ENCODE assay signal across 8 mouse cellular contexts in the genomic region with DNA sequence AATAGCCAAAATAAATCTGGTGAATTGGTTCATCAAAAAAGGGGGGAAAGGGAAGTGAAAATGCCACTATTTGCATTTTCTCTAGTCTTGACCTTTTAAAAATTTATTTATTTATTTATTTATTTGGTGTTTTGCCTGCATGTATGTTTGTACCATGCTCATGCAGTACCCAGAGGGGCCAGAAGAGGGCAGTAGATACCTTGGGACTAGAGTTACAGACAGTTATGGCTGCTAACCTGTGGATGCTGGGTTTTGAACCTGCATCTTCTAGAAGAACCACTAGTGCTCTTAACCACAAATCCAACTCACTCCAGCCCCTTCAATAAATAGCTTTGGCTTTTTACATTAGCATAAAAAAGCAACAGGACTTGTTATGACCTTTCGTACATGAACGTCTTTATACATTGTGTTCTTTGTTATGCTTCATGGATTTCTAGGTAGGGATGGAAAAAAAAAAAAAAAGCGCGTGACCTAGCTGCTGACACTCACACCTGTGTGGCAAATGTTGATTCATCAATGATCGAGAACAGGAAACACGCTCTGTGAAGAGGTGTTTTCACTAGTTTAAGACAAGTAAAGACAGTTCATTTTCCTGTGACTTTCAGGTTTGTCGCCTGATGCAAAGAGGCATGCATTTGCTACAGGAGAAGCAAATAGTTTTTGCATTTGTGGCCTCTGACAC. TPM values are rescaled to one million over a fixed set of nuclear protein-coding genes. Genes with fewer than 3 reads are reported as not detected.
DNase-seq lines count a peak whose midpoint lies in the region; ATAC-seq lines count a peak whose summit lies in the region.

No protein-coding gene starts in this region.

- no peak overlapping the region for H3K4me2 ChIP-seq in midbrain, embryonic 15.5 days
- H3K4me2 ChIP-seq in embryonic facial prominence, embryonic 11.5 days (ENCODE audit: low read depth, low read length): no peak overlapping the region

- H3K36me3 ChIP-seq in midbrain, embryonic 10.5 days: no peaks in the 10 kb centered on the region
- H3K36me3 ChIP-seq in midbrain, embryonic 15.5 days (replicated peaks): no peaks in the 10 kb centered on the region
- H3K36me3 ChIP-seq in embryonic facial prominence, embryonic 11.5 days (replicated peaks; ENCODE audit: control insufficient read depth, insufficient read depth, low read depth, low read length): no peaks in the 10 kb centered on the region

- no peaks in the 10 kb centered on the region for H3K4me1 ChIP-seq in midbrain, embryonic 10.5 days
- H3K4me1 ChIP-seq in midbrain, embryonic 15.5 days: no peaks in the 10 kb centered on the region
- H3K4me1 ChIP-seq in embryonic facial prominence, embryonic 11.5 days (ENCODE audit: control insufficient read depth, insufficient read depth, low read length): no peaks in the 10 kb centered on the region

- WGBS in midbrain, embryonic 10.5 days: 90% methylated on average over 7 of the region's 7 CpGs
- WGBS in midbrain, embryonic 15.5 days: 87% methylated on average over 7 of the region's 7 CpGs
- 88% methylated on average over 7 of the region's 7 CpGs for WGBS in embryonic facial prominence, embryonic 11.5 days

- H3K9ac ChIP-seq in midbrain, embryonic 15.5 days: no peak overlapping the region
- no peak overlapping the region for H3K9ac ChIP-seq in embryonic facial prominence, embryonic 11.5 days (replicated peaks; ENCODE audit: low read length)

- no peak overlapping the region for H3K4me3 ChIP-seq in midbrain, embryonic 10.5 days
- no peak overlapping the region for H3K4me3 ChIP-seq in midbrain, embryonic 15.5 days
- no peak overlapping the region for H3K4me3 ChIP-seq in embryonic facial prominence, embryonic 11.5 days (ENCODE audit: low read depth, low read length)

- ATAC-seq in midbrain, embryonic 15.5 days (replicated peaks): no peak
- ATAC-seq in embryonic facial prominence, embryonic 11.5 days (replicated peaks; ENCODE audit: insufficient number of reproducible peaks, low FRiP score, low TSS enrichment, low read depth): no peak
- peak; percentile 65 for ATAC-seq in neutrophil, adult 5-6 weeks (ENCODE audit: extremely low read depth, insufficient number of reproducible peaks, low FRiP score, poor library complexity, severe bottlenecking)

- H3K9me3 ChIP-seq in midbrain, embryonic 10.5 days (replicated peaks): no peaks in the 10 kb centered on the region
- no peaks in the 10 kb centered on the region for H3K9me3 ChIP-seq in midbrain, embryonic 15.5 days
- H3K9me3 ChIP-seq in embryonic facial prominence, embryonic 11.5 days (replicated peaks; ENCODE audit: control insufficient read depth, low read length): no peaks in the 10 kb centered on the region

- H3K27ac ChIP-seq in midbrain, embryonic 10.5 days (replicated peaks): no peak overlapping the region
- H3K27ac ChIP-seq in midbrain, embryonic 15.5 days: no peak overlapping the region
- no peak overlapping the region for H3K27ac ChIP-seq in embryonic facial prominence, embryonic 11.5 days (replicated peaks; ENCODE audit: low read depth, low read length)

- DNase-seq in midbrain, embryonic 10.5 days (ENCODE audit: low spot score): peak; percentile 79
- DNase-seq in adrenal gland, postnatal 4 days (ENCODE audit: low spot score in 2 of 2): peak; percentile 28 to 58
- peak; percentile 81 for DNase-seq in embryonic facial prominence, embryonic 11.5 days (ENCODE audit: low spot score)
- peak; percentile 85 for DNase-seq in kidney, adult 9 months
- peak; percentile 77 for DNase-seq in liver
- peak; percentile 92 for DNase-seq in thymus, postnatal 14 days

- no peaks in the 10 kb centered on the region for H3K27me3 ChIP-seq in midbrain, embryonic 10.5 days (ENCODE audit: low read depth, poor library complexity, severe bottlenecking)
- no peaks in the 10 kb centered on the region for H3K27me3 ChIP-seq in midbrain, embryonic 15.5 days (replicated peaks)
- no peaks in the 10 kb centered on the region for H3K27me3 ChIP-seq in embryonic facial prominence, embryonic 11.5 days (ENCODE audit: control insufficient read depth, insufficient read depth, low read length)

RNA-seq across cellular contexts. Expression of a gene that starts 9.8 kb away (rescaled TPM):
- 45.5 and 58.1 TPM in 2 replicates for polyA plus RNA-seq in midbrain, embryonic 10.5 days (2016; fragmentation: Nextera tagmentation; extraction: Ambion mirVana)
- polyA plus RNA-seq in midbrain, embryonic 15.5 days (2015; fragmentation: Nextera tagmentation; extraction: Ambion mirVana): 12.2 and 12.5 TPM in 2 replicates
- 10 to 100 TPM; 52.9 to 55.5 TPM for total RNA-seq in adrenal gland, postnatal 4 days (2021)
- 46.2 and 46.9 TPM in 2 replicates for polyA plus RNA-seq in embryonic facial prominence, embryonic 11.5 days (2014; fragmentation: Nextera tagmentation; extraction: Ambion mirVana)
- 409 and 421 TPM in 2 replicates for total RNA-seq in neutrophil, adult 5-6 weeks (2017)

RNA-seq across cellular contexts. Expression of a gene that starts 22.3 kb away (rescaled TPM):
- polyA plus RNA-seq in midbrain, embryonic 10.5 days (2016; fragmentation: Nextera tagmentation; extraction: Ambion mirVana): 1.1 and 1.4 TPM in 2 replicates
- polyA plus RNA-seq in midbrain, embryonic 15.5 days (2015; fragmentation: Nextera tagmentation; extraction: Ambion mirVana): 0.46 and 0.51 TPM in 2 replicates
- under 1 TPM; 0.25 to 0.34 TPM for total RNA-seq in adrenal gland, postnatal 4 days (2021)
- 0.49 TPM in 2 replicates for polyA plus RNA-seq in embryonic facial prominence, embryonic 11.5 days (2014; fragmentation: Nextera tagmentation; extraction: Ambion mirVana)
- 1.1 and 1.5 TPM in 2 replicates for total RNA-seq in neutrophil, adult 5-6 weeks (2017)
